Mouse (Mus musculus) kidney, embryonic 15.5 days (tissue): ENCODE data around the gene Il1rl2. TPM values are rescaled to one million over a fixed set of nuclear protein-coding genes. Genes with fewer than 3 reads are reported as not detected.

ENCODE experiments used
- ATAC-seq: fragments of 200-750 bp; cut with Nextera tagmentation; replicated peaks from 2 replicates; pipeline ENCODE4 v1.8.0; 2017; ENCODE audit warnings: moderate TSS enrichment; ENCODE audit not compliant: low FRiP score
- H3K27ac ChIP-seq: fragments of 300-500 bp; sonication (generic); 2 replicates; pipeline ENCODE4 v1.5.1; 2015; ENCODE audit warnings: mild to moderate bottlenecking, inconsistent platforms
- H3K27me3 ChIP-seq: fragments of 300-500 bp; sonication (generic); 2 replicates; pipeline ENCODE4 v1.6.1; 2015; ENCODE audit warnings: inconsistent platforms
- H3K36me3 ChIP-seq: fragments of 300-500 bp; sonication (generic); 2 replicates; pipeline ENCODE4 v1.6.1; 2015; ENCODE audit warnings: inconsistent platforms
- H3K4me1 ChIP-seq: fragments of 300-500 bp; sonication (generic); 2 replicates; pipeline ENCODE4 v1.6.1; 2015; ENCODE audit warnings: inconsistent platforms
- H3K4me2 ChIP-seq: fragments of 300-500 bp; sonication (generic); 2 replicates; pipeline ENCODE4 v1.6.1; 2015; ENCODE audit warnings: moderate library complexity, mild to moderate bottlenecking, inconsistent platforms
- H3K4me3 ChIP-seq: fragments of 300-500 bp; sonication (generic); replicated peaks from 2 replicates; pipeline ENCODE4 v1.5.1; 2015; ENCODE audit warnings: mild to moderate bottlenecking, inconsistent platforms
- H3K9ac ChIP-seq: fragments of 300-500 bp; sonication (generic); 2 replicates; pipeline ENCODE4 v1.6.1; 2015; ENCODE audit warnings: mild to moderate bottlenecking, inconsistent platforms
- H3K9me3 ChIP-seq: fragments of 300-500 bp; sonication (generic); replicated peaks from 2 replicates; pipeline ENCODE4 v1.6.1; 2016; ENCODE audit warnings: inconsistent platforms
- WGBS: fragments of 180-500 bp; shearing (Covaris S2); methylation state at CpG from one replicate; pipeline ENCODE4 v1.1.7; 2015; ENCODE audit warnings: mixed read lengths; 5-methylcytosine and 5-hydroxymethylcytosine counted together
- polyA plus RNA-seq: library from polyadenylated mRNA; unstranded; fragments of >200 nt; fragmentation: Nextera tagmentation; extraction: Ambion mirVana; gene quantifications from 2 replicates; pipeline ENCODE4 v1.2.1, GENCODE M21; 2015

Il1rl2 gene
- polyA plus RNA-seq, 1 experiment from 2014 or later = 8.8 TPM

DNA sequence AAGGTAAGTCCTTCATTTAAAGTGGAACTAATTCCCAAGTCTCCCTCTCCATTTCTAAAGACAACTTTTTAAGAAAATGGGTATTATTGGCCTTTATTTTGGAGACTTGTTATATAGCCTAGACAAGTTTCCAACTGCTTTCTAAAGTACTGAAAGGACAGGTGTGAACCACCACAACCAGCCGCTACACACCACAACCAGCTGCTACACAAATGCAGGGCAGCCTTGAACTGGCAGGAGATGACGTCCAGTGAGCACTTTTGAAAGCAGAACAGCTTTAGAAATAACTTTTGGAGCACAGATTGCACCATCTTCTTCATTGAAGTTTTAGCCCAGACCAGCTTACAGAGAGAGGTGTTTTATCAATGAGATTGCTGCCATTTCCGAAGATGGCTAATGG lies 3.2 kb downstream of the Il1rl2 start:
- peaks cover 33% of the 10 kb centered on the region for H3K27me3 ChIP-seq
- 89% methylated on average over 3 of the region's 3 CpGs for WGBS
- ATAC-seq = no peak

GRCm38 (mm10) chr1:40329526-40329925 lies 5.1 kb downstream of the Il1rl2 start:
- ATAC-seq = no peak
- Histone ChIP-seq H3K4me2 (no peak overlapping the region), H3K4me3 (no peak overlapping the region), H3K9ac (no peak overlapping the region), H3K9me3 (no peaks in the 10 kb centered on the region), H3K27ac (no peak overlapping the region), H3K4me1 (peaks cover 13% of the 10 kb centered on the region), H3K27me3 (peaks cover 30% of the 10 kb centered on the region), H3K36me3 (no peaks in the 10 kb centered on the region)
- WGBS = 89% methylated on average over 1 of the region's 1 CpGs

More for the DNA sequence above, 3.2 kb downstream of the Il1rl2 start:
- no peak overlapping the region for H3K9ac ChIP-seq
- H3K27ac ChIP-seq = no peak overlapping the region
- no peaks in the 10 kb centered on the region for H3K9me3 ChIP-seq
- H3K4me3 ChIP-seq = no peak overlapping the region
- peaks cover 19% of the 10 kb centered on the region for H3K4me1 ChIP-seq
- no peaks in the 10 kb centered on the region for H3K36me3 ChIP-seq
- H3K4me2 ChIP-seq = no peak overlapping the region

DNA sequence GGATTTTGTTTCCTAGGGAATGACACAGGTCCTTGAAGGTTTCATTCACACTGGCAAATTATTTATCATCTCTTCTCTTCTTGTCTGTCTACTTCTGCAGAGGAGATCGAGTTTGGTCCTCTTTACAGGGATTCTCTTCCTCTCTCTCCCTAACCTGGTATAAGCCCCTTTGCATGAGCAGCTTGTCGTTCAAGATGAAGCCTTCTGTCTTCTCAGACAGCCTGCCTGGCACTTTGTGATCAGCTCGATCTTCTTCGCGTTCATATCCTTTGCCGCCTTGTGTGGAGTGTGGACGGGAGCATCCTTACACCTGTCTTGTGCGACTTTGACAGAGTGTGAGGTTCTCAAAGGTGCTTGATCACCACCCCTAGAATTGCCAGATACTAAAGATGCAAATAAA lies 5.8 kb downstream of the Il1rl2 start:
- 88% methylated on average over 8 of the region's 8 CpGs for WGBS
- Histone ChIP-seq H3K4me3 (no peak overlapping the region), H3K27me3 (peaks cover 25% of the 10 kb centered on the region), H3K36me3 (no peaks in the 10 kb centered on the region), H3K27ac (no peak overlapping the region), H3K9me3 (no peaks in the 10 kb centered on the region), H3K4me1 (peaks cover 12% of the 10 kb centered on the region), H3K4me2 (no peak overlapping the region), H3K9ac (no peak overlapping the region)
- ATAC-seq = no peak

DNA sequence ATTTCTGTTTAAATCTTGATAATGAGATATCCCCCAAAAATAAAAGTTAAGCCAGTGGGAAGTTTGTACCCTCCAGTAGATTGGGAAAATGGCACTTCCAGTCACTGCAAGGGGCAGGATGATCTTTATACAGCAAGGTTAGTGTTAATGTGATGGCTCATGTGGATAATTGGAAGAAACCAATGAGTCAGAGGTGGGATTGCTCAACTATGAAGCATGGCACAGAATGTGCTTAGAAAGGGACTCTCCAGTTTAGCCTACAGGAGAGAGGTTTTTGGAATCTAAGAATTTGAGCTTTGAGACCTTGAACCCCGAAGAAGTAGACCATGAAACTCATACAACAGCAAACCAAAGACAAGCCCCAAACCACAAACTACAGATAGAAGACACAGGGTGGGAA lies 14.9 kb downstream of the Il1rl2 start:
- 82% methylated on average over 1 of the region's 1 CpGs for WGBS
- Histone ChIP-seq H3K4me2 (no peak overlapping the region), H3K27me3 (no peaks in the 10 kb centered on the region)

DNA sequence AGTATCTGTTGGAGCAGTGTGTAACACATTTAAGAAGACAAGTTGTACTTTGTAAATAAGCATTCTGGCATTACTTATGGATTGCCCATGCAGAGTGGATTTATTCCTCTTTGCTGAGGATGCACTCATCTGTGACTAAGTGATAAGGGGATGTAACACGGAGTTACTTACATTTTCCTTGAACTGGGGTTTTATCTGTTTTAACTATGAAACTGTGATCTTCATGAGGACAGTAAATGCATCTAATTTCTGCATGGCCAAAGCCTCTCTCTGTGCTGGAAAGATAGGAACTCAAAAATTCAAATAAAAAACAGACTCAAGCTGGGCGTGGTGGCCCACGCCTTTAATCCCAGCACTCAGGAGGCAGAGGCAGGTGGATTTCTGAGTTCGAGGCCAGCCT lies 15.7 kb downstream of the Il1rl2 start:
- no peak overlapping the region for H3K27ac ChIP-seq
- no peaks in the 10 kb centered on the region for H3K4me1 ChIP-seq
- H3K9me3 ChIP-seq = no peaks in the 10 kb centered on the region
- no peak overlapping the region for H3K9ac ChIP-seq
- 88% methylated on average over 4 of the region's 4 CpGs for WGBS
- no peaks in the 10 kb centered on the region for H3K36me3 ChIP-seq
- no peak overlapping the region for H3K4me2 ChIP-seq
- ATAC-seq = no peak
- H3K4me3 ChIP-seq = no peak overlapping the region
- no peaks in the 10 kb centered on the region for H3K27me3 ChIP-seq

More for the DNA sequence above, 14.9 kb downstream of the Il1rl2 start:
- no peaks in the 10 kb centered on the region for H3K36me3 ChIP-seq
- no peaks in the 10 kb centered on the region for H3K9me3 ChIP-seq
- H3K9ac ChIP-seq = no peak overlapping the region
- H3K27ac ChIP-seq = no peak overlapping the region
- ATAC-seq = no peak
- H3K4me3 ChIP-seq = no peak overlapping the region
- no peaks in the 10 kb centered on the region for H3K4me1 ChIP-seq

GRCm38 (mm10) chr1:40352158-40352903 lies 27.9 kb downstream of the Il1rl2 start:
- WGBS = 84% methylated on average over 4 of the region's 4 CpGs
- no peak overlapping the region for H3K4me2 ChIP-seq
- 0 out of 2 replicates have a peak, but pooled peaks cover under 1% of the 10 kb centered on the region for H3K4me1 ChIP-seq
- H3K27me3 ChIP-seq = no peaks in the 10 kb centered on the region
- H3K36me3 ChIP-seq = no peaks in the 10 kb centered on the region
- H3K4me3 ChIP-seq = no peak overlapping the region
- H3K9me3 ChIP-seq = no peaks in the 10 kb centered on the region
- ATAC-seq = no peak
- no peak overlapping the region for H3K27ac ChIP-seq
- H3K9ac ChIP-seq = no peak overlapping the region

GRCm38 (mm10) chr1:40352904-40353286 lies 28.5 kb downstream of the Il1rl2 start:
- Histone ChIP-seq H3K4me2 (no peak overlapping the region), H3K27ac (no peak overlapping the region), H3K27me3 (no peaks in the 10 kb centered on the region), H3K4me3 (no peak overlapping the region), H3K36me3 (no peaks in the 10 kb centered on the region), H3K9me3 (no peaks in the 10 kb centered on the region), H3K4me1 (0 out of 2 replicates have a peak, but pooled peaks cover 3% of the 10 kb centered on the region), H3K9ac (no peak overlapping the region)
- no peak for ATAC-seq
- WGBS = 74% methylated on average over 2 of the region's 2 CpGs

GRCm38 (mm10) chr1:40354665-40355064 lies 30.3 kb downstream of the Il1rl2 start:
- H3K36me3 ChIP-seq = no peaks in the 10 kb centered on the region
- no peak overlapping the region for H3K4me3 ChIP-seq
- H3K27me3 ChIP-seq = no peaks in the 10 kb centered on the region
- H3K27ac ChIP-seq = no peak overlapping the region
- no peak for ATAC-seq
- peaks cover 6% of the 10 kb centered on the region; the same call in 1 of the 2 replicates for H3K4me1 ChIP-seq
- H3K9me3 ChIP-seq = no peaks in the 10 kb centered on the region
- no peak overlapping the region for H3K9ac ChIP-seq
- no peak overlapping the region for H3K4me2 ChIP-seq
- 86% methylated on average over 3 of the region's 3 CpGs for WGBS

- no peak overlapping the region for H3K4me2 ChIP-seq
- H3K4me1 ChIP-seq = peaks cover 6% of the 10 kb centered on the region; the same call in 1 of the 2 replicates
- ATAC-seq = no peak
- no peak overlapping the region for H3K9ac ChIP-seq
- 91% methylated on average over 4 of the region's 4 CpGs for WGBS
- no peaks in the 10 kb centered on the region for H3K36me3 ChIP-seq
- H3K27ac ChIP-seq = no peak overlapping the region
- H3K9me3 ChIP-seq = no peaks in the 10 kb centered on the region
- H3K27me3 ChIP-seq = no peaks in the 10 kb centered on the region
- H3K4me3 ChIP-seq = no peak overlapping the region
These were observed 31.0 kb downstream of the Il1rl2 start for GRCm38 (mm10) chr1:40355431-40355843.

DNA sequence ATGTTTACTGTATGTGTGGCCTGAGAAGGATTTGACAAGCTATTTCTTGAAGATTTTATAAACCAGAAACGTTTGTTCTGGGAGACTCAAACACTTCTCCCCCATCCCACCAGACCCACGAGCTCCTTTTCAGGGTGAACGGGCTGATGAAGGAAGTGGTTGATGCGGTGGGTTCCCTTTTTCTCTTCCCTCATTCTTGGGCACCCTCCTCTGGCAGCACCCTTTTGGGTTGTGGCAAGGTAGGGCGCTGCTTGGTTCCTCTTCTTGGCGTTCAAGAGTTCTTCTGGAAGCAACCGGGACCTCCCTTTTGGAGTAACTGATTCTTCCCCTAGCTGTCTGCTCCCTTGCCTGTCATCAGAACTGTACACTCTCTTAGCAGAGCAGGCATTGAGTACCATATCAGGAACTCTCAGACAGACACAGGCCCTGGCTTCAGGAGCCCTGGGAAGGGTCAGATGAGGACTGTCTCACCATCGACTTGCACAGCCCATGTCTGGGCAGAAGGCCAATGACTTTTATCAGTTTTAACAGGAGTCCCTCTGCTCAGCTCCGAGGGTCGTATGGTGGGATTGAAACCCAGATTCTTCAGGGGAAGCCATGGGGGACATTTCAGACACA lies 31.6 kb downstream of the Il1rl2 start:
- Histone ChIP-seq H3K27ac (no peak overlapping the region), H3K9me3 (no peaks in the 10 kb centered on the region), H3K9ac (no peak overlapping the region), H3K36me3 (no peaks in the 10 kb centered on the region), H3K4me3 (no peak overlapping the region), H3K4me1 (peaks cover 6% of the 10 kb centered on the region; the same call in 1 of the 2 replicates), H3K4me2 (no peak overlapping the region), H3K27me3 (no peaks in the 10 kb centered on the region)
- ATAC-seq = no peak
- WGBS = 78% methylated on average over 10 of the region's 10 CpGs

DNA sequence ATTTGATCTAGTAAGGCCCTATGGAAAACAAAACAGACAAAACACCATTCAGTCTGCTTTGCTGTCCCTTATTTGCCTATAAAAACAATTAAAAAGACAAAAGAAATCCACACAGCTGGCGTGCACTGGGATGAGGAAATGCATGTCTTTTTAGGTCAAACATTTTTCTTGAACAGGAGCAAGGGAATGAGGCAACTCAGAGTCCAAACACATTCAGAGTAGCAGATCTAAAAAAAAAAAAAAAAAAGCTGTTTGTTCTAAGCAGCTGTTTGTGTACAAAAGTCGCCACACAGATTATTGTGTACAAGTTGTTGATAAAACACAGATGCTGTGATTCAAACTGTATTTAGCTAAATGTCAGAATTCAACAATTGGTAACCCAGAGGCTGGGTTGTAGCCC lies 33.5 kb downstream of the Il1rl2 start:
- WGBS = 58% methylated on average over 2 of the region's 2 CpGs
- Histone ChIP-seq H3K27ac (no peak overlapping the region), H3K4me3 (no peak overlapping the region), H3K36me3 (no peaks in the 10 kb centered on the region), H3K9me3 (no peaks in the 10 kb centered on the region), H3K4me1 (peaks cover 6% of the 10 kb centered on the region; the same call in 1 of the 2 replicates), H3K27me3 (no peaks in the 10 kb centered on the region), H3K4me2 (no peak overlapping the region), H3K9ac (no peak overlapping the region)
- no peak for ATAC-seq

GRCm38 (mm10) chr1:40358351-40358750 lies 33.9 kb downstream of the Il1rl2 start:
- Histone ChIP-seq H3K9me3 (no peaks in the 10 kb centered on the region), H3K4me3 (no peak overlapping the region), H3K27ac (no peak overlapping the region), H3K9ac (no peak overlapping the region), H3K27me3 (no peaks in the 10 kb centered on the region), H3K4me2 (no peak overlapping the region), H3K4me1 (peaks cover 6% of the 10 kb centered on the region; the same call in 1 of the 2 replicates), H3K36me3 (no peaks in the 10 kb centered on the region)
- 55% methylated on average over 2 of the region's 2 CpGs for WGBS
- no peak for ATAC-seq
